Mouse (Mus musculus): ENCODE measurements around the gene Nudt1.
"Not testable (repeated sequence)": the region's sequence is repeated elsewhere in the genome, so short reads cannot be mapped to it uniquely, and the experiment has no call there.

Gene Nudt1

DNA sequence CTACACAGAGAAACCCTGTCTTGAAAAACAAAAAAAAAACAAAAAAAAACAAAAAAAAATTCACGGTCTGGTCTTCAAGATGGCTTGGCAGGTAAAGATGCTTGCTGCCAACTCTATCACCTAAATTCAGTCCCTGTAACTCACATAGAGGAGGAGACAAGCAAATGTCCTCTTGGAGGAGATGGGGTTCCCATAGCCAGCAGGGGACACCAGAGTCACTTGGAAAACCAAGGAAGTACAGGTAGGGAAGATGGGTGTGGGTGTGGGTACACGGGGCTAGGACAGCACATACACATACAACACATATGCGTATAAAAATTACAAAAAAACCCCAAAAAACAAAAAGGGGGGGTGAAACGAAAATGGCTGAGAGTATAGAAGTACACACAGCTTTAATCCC lies 21.4 kb downstream of the Nudt1 start:
- no peak for DNase-seq (ENCODE audit: low read depth, low spot score)

DNA sequence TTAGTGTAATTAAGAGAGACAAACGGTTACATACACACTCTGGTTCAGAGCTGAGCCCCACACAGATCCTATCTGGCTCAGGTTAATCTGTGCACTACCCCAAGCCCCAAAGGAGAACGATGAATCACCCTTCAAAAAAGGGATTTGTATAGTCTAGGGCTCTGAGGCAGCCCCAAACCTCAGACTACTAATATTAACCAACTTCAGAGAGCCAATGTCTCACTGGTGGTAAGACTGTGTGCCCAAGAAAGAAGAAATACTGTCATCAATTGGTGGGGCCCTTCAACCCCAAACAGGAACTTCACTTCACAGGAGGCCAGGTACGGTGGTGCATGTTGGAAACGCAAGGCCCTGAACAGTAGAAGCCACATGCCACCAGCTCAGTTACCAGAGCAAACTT lies 23.8 kb downstream of the Nudt1 start:
- no peak for DNase-seq (ENCODE audit: low read depth, low spot score)

DNA sequence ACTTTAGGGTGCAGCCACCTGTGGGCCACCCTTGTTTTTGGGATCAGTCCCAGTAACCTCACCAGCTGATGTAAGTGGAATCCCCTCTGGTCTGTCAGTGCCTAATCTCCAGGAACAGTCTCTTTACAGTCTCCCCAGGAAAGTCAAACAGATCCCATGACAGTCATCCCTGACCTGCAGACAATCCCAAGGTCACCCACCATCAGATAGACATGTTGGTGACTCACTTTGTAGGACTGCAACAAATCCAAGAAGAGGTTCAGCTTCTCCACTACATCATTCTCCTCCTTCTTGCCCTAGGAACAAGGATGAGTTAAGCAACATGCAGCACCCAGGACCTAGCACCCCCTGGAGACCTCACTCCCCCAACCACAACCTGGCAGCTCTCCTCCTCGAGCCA lies 24.6 kb downstream of the Nudt1 start:
- no peak for DNase-seq (ENCODE audit: low read depth, low spot score)

DNA sequence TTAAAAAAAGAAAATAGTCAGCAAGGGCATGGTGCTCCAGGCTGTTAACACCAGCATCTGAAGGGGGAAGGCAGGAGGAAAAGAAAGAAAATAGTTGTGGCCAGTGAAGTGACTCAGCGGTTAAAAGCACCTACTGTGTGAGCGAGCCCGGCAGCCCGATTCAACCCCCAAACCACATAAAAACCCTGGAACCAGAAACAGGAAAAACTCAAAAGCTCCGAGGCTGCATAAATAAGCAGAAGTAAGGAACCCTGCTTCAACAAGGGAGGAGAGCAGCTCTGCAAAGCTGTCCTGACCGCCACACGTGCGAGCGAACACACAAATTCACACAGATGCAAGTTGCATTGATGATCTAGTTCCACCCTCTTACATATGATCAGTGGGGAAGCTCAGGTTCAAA lies 28.4 kb downstream of the Nudt1 start:
- no peak for DNase-seq (ENCODE audit: low read depth, low spot score)

DNA sequence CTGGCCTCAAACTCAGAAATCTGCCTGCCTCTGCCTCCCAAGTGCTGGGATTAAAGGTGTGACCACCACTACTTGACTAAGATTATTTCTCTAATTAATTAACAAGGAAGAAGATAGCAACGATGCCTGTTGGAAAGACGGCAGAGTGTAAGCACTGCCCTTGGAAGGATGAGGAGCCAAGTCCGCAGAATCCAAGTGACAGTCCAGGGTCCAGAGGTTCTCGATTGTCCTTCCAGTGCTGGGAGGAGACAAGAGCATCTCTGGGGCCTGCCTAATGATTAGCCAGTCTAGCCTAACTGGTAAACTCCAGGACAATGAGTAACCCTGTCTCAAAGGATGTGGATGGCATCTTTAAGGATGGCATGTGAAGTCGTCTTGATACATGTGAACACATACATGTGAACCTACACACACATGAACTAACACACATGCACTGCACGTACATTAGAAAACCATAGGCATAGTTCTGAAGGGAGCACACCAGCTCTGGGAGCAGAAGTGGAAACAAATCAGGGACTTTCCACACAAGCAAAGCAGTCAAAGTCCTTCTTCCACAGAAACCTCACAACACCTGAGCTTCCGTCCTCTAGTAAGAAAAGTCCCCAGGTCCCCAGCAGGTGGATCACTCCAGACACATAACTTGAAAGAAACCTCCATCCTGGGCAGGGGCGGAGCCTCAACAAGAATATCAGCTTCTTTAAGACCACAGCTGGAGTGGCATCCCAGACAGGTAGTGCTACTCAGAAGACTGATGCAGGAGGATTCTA lies 29.5 kb downstream of the Nudt1 start:
- no peak for DNase-seq (ENCODE audit: low read depth, low spot score)

DNA sequence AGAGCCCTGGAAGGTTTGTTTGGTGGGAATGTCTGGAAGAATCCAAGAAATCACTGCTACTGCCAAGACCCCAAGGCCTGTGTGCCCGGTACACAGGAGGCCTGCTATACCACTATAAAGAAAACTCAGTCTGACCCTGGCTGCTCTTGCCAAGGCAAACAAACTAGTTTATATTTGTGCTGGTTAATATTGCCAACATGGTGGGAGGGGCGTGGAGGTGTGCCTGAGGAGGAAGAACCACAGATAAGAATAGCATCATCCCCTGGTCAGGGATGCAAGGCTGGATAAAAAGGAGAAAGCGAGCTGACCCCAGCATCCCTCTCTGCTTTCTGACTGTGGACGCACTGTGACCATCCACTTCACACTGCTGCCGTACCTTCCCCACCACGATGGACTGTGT lies 30.9 kb downstream of the Nudt1 start:
- DNase-seq (ENCODE audit: low read depth, low spot score) = no peak

DNA sequence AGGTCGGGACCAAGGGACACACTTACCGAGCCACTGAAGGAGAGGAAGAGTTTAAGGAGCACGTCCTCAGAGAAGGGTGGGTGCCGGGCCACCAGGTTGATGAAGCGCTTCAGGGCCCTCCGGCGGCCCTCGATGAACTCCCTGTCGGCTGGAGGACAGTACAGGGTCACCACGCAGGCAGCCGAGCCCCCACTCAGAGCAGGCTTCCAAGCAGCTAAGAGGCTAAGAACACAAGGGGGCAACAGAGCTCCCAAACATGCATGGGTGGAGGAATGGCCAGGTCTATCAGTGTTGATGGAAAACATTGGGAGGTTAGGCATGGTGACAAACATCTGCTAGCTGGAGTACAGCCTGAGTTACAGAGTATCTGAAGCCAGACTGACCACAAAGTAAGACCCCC lies 34.5 kb downstream of the Nudt1 start:
- DNase-seq (ENCODE audit: low read depth, low spot score) = no peak

DNA sequence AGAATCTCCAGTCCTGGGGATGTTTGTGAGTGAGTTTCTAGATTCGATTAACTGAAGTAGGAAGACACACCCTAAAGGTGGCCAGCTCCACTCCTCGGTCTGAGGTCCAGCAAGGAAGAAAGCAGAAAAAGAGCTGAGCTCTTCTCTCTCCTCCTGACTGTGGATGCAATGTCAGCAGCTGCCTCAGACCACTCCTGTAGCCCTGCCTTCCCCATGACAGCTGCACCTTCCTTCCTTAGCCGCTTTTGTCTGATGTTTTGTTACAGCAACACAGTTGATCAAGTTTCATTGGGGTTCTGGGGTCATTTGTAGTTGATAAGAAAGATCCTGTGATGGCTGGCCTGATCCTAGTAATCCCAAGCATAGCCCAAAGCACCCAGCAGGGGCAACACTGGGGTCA lies 36.0 kb downstream of the Nudt1 start:
- DNase-seq (ENCODE audit: low read depth, low spot score) = no peak

DNA sequence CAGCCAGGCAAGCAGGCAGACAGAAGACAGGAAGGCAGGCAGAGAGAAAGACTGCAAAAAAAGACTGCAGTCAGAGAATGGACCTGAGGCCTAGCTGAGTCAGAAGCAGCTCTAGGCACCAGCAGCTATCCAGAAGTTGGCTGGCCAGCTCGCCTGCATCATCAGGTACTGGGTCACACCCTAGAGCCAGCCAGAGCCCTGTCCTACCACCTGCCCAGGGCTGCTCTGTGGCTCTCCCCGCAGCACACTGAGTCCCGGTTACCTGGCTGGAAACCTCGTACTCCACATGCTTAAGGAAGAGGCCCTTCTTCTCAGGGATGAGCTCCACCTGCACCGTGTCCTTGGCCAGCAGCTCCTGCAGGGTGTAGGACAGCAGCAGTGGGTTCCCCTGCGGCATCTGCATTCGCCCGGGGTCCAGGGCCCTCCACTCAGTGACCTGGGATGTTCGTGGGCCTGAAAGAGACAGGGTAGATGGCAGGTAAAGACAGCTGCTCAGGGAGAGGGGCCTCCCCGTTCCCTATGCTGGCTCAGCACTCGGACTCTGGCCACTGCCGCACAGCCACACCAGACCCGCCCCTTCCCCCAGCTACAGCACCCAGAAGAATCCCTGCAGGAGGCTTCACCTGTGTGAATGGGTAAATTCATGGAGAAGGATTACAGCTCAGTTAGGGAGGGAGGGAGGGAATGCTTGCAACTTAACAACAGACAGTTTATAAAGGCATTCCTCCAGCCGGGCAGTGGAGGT lies 38.6 kb downstream of the Nudt1 start:
- DNase-seq (ENCODE audit: low read depth, low spot score) = no peak

DNA sequence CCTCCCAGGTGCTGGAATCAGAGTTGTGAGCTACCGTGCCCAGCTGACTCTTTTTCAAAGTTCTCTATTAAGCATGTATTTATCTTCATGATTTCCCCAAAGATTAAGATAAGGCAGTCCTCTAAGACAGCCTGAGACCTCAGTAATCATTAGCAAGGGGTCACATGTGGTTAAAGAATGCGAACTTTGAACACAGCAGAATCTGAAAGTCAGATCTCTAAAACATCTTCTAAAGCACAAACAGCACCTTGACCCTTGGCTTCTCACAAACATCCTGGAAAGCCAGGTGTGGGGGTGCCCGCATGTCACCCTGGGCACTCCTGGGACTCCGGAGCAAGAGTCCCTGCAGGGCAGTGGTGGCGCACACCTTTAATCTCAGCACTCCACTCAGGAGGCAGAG lies 43.0 kb downstream of the Nudt1 start:
- DNase-seq (ENCODE audit: low read depth, low spot score) = no peak

DNA sequence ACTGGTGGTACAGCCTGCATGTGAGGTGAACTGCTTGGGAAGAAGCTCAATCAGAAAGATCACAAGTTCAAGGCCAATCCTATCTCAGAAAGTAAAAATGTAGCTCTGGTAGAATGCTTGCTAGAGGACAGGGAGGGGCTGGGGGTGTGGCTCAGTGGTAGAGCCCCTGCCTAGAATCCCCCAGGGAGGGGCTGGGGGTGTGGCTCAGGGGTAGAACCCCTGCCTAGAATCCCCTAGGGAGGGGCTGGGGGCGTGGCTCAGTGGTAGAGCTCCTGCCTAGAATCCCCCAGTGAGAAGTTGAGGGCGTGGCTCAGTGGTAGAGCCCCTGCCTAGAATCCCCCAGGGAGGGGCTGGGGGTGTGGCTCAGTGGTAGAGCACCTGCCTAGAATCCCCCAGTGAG lies 46.7 kb downstream of the Nudt1 start:
- DNase-seq (ENCODE audit: low read depth, low spot score) = not testable (repeated sequence)

DNA sequence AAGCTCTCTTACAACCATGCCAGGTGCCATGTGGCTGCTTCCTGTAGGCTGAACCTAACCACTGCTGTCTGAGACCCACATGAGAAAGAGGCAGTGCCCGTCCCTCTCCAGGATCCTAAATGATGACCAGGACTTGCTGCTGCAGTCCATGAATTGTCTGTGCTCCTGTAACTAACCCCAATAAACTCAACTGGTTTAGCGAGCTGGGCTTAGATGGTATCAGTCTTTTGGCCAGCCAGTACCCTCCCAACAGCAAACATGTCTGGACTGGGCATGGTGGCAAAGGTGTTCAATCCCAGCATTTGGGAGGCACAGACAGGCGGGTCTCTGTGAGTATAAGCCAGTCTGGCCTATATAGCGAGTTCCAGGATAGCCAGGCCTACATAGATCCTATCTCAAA lies 47.5 kb downstream of the Nudt1 start:
- DNase-seq (ENCODE audit: low read depth, low spot score) = no peak

DNA sequence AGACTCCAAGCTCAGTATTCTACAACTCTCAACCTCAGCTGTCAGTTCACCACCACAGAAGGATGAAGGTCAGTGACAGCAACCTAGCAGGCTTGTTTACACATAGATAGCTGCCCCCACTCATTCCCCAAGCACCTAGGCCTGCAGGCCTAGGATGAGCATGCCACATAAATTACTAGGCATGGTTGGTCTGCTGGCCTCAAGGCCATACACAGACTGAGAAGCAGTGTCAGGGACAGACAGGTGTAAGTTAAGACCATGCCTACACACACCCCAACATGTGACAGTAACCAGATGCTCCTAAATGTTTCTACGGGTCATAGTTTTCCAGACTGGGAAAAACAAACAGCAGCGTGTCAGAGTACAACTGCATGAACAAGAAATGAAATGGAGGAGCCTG lies 48.0 kb downstream of the Nudt1 start:
- no peak for DNase-seq (ENCODE audit: low read depth, low spot score)

DNA sequence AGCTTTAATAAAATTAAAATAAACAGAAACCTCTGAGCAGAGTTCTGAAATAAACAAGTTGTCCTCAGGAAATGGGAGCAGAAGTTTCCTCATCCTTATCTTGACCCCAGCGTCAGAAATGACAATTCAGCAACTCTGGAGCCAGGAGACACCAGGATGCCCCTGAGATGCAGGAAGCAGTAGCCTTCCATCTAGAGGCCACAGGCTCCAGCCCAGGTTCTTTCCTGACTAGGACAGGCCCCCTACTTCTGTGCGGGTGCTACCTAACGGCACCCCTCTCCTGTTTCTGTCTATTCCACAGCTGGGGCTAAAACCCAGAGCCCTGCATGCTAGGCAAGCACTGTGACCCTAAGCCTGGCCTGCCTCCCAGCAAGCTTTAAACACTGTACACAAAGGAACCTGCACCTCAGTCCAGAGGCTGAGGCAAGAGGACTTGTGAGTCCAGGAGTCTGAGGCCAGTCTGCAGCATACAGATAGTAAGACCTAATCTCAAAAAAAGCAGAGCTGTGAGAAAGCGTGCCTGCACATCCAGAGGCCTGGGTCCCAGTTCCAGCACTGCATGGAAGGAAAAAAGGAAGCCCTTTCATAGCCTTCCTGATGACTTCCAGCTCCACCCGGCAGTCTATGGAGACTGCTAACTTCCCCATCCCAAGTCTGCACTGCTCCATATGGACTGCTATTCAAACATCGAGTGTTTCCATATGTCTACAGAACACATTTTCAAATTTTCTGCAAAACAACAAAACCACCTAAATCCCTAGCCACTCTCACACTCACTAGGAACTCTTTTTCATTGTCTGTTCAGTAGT lies 49.2 kb downstream of the Nudt1 start:
- DNase-seq (ENCODE audit: low read depth, low spot score) = no peak

DNA sequence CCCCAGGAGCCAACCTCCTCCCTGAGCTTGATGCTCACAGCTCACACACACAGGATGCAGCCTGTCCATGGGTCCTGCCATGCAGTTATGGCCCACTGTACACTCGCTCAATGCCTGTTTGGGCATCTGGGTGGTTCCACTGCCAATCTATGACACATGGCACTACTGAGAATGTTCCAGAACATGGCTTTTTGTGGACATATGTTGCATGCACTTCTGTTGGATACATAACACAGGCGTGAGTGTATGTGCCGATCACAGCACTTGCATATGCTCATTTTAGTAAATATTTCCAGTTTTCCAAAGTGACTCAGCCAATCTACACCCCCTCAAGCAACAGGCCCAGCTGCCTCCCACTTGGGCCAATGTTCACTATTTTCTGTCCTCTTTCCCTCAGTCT lies 50.2 kb downstream of the Nudt1 start:
- no peak for DNase-seq (ENCODE audit: low read depth, low spot score)

DNA sequence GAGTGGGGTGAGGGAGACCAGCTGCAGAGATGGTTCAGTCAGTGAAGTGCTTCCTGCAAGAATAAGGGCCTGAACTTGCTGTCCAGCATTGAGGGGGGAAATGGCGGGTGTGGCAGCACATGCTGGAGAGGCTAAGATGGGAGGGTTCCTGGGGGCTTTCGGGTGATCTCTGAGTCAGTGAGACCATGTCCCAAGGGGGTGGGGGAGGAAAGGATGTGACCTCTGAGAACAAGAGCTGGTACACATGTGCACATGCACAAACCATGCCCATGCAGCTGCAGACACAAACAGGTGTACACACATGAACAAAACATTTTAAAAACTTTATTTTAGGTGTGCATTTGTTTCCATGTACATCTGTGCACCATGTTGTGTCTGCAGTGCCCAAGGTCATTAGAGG lies 52.3 kb downstream of the Nudt1 start:
- DNase-seq (ENCODE audit: low read depth, low spot score) = no peak

DNA sequence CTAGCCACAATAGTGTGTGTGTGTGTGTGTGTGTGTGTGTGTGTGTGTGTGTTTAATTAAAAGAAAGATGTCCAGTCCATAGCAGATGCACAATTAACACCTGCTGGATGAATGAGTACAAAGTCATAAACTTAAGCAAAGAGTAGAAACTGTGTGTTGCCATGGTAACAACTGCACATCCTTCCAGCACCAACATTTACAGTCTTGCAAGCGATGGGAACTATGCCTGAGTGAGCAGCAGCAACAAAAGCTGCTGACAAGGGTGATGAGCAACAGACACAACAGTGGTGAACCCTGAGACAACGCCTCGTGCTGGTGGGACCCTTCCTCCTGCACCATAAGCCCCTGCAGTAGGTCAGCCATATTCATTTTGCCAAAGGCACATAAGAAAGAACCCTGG lies 52.8 kb downstream of the Nudt1 start:
- DNase-seq (ENCODE audit: low read depth, low spot score) = no peak

DNA sequence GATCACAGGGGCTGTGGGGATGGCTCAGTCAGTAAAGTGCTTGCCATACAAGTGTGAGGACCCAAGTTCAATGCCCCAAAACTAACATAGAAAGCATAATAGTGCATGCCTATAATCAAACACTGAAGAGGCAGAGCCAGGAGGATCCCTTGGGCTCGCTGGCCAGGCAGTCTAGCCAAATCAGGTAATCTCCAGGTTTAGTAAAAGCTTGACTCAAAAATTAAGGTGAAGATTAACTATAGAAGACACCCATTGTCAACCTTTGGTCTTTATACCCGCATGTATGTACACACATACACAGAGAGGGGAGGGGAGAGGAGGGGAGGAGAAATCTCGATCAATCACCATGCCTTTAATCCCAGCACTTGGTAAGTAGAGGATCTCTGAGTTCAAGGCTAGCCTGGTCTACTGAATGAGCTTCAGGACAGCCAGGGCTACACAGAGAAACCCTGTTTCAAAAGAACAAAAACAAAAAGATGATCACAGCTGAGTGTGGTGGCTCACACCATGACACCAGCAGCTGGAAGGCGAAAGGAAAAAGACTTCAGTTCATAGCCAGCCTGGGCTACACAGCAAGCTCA lies 53.9 kb downstream of the Nudt1 start:
- DNase-seq (ENCODE audit: low read depth, low spot score) = no peak

DNA sequence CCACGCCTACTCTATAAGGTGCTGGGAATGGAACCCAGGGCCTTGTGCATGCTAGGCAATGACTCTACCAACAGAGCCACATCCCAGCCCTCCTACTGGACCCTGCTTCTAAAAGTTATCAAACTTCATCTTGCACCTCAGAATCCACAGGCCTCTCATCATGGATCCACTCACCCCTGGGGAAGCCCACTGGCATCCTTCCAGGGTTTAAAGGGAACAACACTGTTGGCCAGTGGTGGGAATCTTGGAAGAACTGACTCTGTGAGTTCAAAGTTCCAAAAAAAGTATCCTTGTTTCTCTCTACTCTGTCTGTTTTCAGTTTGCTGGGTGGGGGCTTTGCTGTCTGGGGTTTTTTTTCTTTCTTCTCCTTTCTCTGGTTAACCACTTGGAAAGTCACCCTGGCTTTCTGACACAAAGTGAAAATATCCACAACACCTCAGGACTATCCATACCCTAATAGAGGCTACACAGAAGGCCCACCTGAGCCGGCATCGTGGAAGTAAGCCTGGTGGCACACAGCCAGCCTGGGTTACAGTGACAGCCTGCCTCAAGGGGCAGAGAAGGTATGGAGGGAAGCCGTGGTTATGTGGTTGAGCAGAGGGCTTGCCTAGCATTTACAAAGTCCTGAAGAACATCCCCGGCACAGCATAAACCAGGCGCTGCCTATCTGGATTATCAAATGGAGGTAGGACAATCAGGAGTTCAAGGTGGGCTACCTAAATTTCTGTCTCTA lies 56.8 kb downstream of the Nudt1 start:
- no peak for DNase-seq (ENCODE audit: low read depth, low spot score)

DNA sequence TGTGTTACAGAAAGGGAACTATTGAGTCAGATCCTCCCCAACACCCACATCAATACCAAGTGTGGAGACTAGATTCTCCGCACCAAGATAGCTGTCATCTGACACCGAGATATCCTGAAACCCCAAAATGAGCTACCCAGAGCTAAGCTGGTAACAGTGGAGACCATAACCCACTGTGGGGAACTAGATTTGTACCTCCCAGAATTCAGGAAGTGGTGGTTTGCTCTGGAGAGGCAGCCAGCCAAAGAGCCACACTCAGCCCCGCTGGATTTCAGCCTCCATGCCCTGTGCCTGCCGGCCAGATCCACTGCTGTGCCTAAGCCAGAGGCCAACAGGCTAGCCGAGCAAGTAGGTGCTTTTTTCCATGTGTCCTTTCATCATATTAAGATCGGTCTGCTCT lies 57.8 kb downstream of the Nudt1 start:
- no peak for DNase-seq (ENCODE audit: low read depth, low spot score)

DNA sequence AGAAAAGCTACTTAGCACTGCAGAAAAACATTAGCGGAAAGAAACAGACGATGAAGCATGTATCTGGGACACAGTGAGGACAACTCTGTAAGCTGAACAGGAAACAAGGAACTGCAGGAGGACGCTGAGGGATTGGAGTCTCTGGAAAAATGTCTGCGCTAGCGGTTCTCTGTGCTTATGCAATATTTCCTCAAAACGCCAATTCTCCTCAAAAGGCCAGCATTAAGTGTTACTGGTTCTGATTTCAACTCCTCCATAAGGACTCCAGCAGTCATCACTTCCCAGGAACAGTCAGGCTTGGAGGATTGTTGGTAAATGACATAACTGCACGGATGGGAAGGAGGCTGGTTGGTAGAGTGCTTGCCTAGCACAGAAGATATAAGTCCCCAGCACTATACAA lies 59.7 kb downstream of the Nudt1 start:
- no peak for DNase-seq (ENCODE audit: low read depth, low spot score)

DNA sequence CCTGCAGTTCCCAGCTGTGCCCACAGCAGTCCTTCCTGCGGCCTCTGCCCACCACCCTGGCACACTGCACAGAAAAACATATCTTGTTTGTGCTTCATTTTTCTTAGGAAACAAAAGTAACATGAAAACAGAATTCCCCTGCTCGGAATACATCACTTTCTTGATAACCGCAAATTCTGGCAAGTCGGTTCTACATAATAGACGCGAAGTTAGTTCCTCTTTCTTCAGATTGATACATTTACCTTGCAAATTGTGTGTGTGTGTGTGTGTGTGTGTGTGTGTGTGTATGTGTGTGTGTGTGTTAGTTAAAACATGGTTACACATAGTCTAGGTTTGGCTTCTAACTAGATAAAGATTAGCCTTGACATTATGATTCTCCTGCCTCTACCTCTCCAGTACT lies 61.2 kb downstream of the Nudt1 start:
- DNase-seq (ENCODE audit: low read depth, low spot score) = no peak

Measured in c-Kit-negative CD71-positive TER-119-positive erythroid progenitor cells, embryonic 14.5 days (primary cell).